Mouse (Mus musculus) lung, postnatal 0 days (tissue): ENCODE measurements at regions not wholly inside any gene's neighbourhood (a gene's known extent, or its start where the extent isn't known, plus 50 kb on each side); places are given as distances from the start of the nearest gene placed in this dataset.

Experiments
- ATAC-seq: fragments of 200-750 bp; cut with Nextera tagmentation; 2 replicates; pipeline ENCODE4 v1.8.0; 2017; ENCODE audit warnings: moderate library complexity
- DNase-seq: peaks from one replicate; pipeline ENCODE4 v3.0.0-alpha.2; 2016; ENCODE audit warnings: low spot score
- H3K27ac ChIP-seq: fragments of 300-500 bp; sonication (generic); 2 replicates; pipeline ENCODE4 v1.5.1; 2014; ENCODE audit warnings: antibody characterized with exemption, mild to moderate bottlenecking, low read length, mixed read lengths
- H3K27me3 ChIP-seq: fragments of 300-500 bp; sonication (generic); replicated peaks from 2 replicates; pipeline ENCODE4 v1.6.1; 2014; ENCODE audit warnings: low read length, mixed read lengths; ENCODE audit not compliant: insufficient read depth
- H3K36me3 ChIP-seq: fragments of 300-500 bp; sonication (generic); 2 replicates; pipeline ENCODE4 v1.6.1; 2014; ENCODE audit warnings: low read length, mixed read lengths; ENCODE audit not compliant: insufficient read depth
- H3K4me1 ChIP-seq: fragments of 300-500 bp; sonication (generic); 2 replicates; pipeline ENCODE4 v1.6.1; 2014; ENCODE audit warnings: antibody characterized with exemption, low read depth, low read length, mixed read lengths; ENCODE audit not compliant: insufficient read depth
- H3K4me2 ChIP-seq: fragments of 300-500 bp; sonication (generic); replicated peaks from 2 replicates; pipeline ENCODE4 v1.6.1; 2014; ENCODE audit warnings: low read depth, mild to moderate bottlenecking, low read length, moderate library complexity, mixed read lengths
- H3K4me3 ChIP-seq: fragments of 300-500 bp; sonication (generic); 2 replicates; pipeline ENCODE4 v1.5.1; 2014; ENCODE audit warnings: low read depth, low read length
- H3K9ac ChIP-seq: fragments of 300-500 bp; sonication (generic); replicated peaks from 2 replicates; pipeline ENCODE4 v1.6.1; 2014; ENCODE audit warnings: low read depth, mild to moderate bottlenecking
- H3K9me3 ChIP-seq: fragments of 300-500 bp; sonication (generic); 2 replicates; pipeline ENCODE4 v1.6.1; 2016; ENCODE audit warnings: low read length, mixed read lengths
- CTCF ChIP-seq: IDR thresholded peaks from 2 replicates; pipeline ENCODE4 v1.5.1; 2016; ENCODE audit warnings: antibody characterized with exemption, mild to moderate bottlenecking
- EP300 ChIP-seq: IDR thresholded peaks from 2 replicates; pipeline ENCODE4 v1.6.1; 2016; ENCODE audit warnings: antibody characterized with exemption, mild to moderate bottlenecking, control low read depth
- WGBS: fragments of 180-500 bp; shearing (Covaris S2); extraction: QIAGEN DNeasy Blood & Tissue Kit; methylation state at CpG from one replicate; pipeline ENCODE4 v1.1.7; 2014; 5-methylcytosine and 5-hydroxymethylcytosine counted together

DNA sequence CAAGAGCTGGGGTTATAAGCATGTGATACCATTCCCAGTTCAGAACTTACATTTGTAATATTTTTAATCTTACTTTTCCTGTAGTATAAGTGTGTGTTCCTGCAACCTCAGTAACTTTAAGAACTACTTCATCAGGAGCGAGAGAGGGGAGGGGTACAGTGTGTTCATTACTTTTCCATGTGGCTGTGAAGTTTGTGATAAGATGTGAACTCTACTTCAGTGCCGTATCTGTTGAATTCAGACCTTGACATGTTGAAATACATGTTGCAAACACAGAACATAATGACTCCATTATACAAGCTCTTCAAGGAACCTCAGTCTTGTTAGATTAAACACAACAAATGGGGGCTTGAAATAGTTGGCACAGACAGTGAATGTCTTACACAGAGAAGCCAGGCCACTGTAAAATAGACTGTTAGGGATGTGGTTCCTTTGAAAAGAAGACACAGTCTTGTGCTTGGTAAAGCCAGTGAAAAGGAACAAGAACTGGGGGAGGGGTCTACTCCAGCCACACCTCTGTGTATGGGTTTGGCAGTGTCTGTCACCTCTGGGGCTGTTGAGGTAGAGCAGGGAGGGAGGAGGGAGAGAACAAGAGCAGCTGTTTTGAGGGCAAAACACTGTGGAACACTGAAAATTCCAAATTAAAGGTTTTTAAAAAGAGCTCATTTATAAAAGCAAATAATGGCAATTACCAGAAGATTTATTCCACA is 73.5 kb upstream of the Tmtc1 start:
- Histone ChIP-seq H3K27ac (no peak overlapping the region), H3K9ac (no peak overlapping the region), H3K4me2 (no peak overlapping the region), H3K36me3 (no peaks in the 10 kb centered on the region), H3K4me3 (no peak overlapping the region), H3K9me3 (no peaks in the 10 kb centered on the region), H3K27me3 (no peaks in the 10 kb centered on the region), H3K4me1 (no peaks in the 10 kb centered on the region)
- ATAC-seq (no peak), DNase-seq (no peak)
- WGBS: 40% methylated on average over 2 of the region's 2 CpGs
- no peak for TF ChIP-seq CTCF
- no peak for TF ChIP-seq EP300

DNA sequence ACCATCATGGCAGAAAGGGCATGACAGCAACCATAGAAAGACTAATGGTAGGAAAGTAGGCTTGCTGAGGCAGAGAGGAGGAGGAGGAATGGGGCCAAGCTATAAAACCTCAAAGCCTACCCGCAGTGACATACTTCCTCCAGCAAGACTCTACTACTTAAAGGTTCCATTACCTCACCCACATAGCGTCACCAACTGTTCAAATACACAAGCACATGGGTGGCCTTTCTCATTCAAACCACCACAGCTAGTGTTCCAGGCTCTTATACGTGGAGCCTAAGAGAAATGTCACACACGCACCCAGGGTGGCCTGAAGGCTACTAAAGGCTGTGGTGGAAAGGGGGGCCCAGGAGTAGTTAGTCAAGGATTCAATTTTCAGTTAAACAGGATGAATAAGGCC is 72.5 kb upstream of the Tmtc1 start:
- no peak overlapping the region for H3K27ac ChIP-seq
- ATAC-seq: no peak
- WGBS: 69% methylated on average over 4 of the region's 4 CpGs

DNA sequence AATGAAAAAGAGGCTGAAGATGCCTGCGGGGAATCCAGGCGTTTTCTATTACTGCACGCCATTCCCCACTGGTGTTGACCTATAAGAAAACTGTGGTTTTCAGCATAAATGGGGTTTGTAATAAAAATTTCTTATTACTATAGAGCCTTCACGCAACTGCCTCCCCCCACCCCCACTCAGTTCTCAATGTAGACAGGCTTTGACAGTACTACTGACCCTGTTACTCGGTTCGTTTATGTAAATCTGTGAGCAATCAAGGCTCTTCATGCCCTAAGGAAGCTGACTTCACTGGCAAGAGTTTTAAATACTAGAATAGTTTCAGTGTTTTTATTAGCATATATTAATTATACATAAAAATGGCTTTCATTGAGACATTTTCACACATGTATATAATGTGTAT is 70.9 kb upstream of the Tmtc1 start:
- ATAC-seq (no peak), DNase-seq (no peak)
- H3K4me3 ChIP-seq: no peak overlapping the region
- no peak overlapping the region for H3K27ac ChIP-seq
- H3K9ac ChIP-seq: no peak overlapping the region
- no peaks in the 10 kb centered on the region for H3K27me3 ChIP-seq
- 87% methylated on average over 6 of the region's 6 CpGs for WGBS
- H3K4me2 ChIP-seq: no peak overlapping the region
- no peaks in the 10 kb centered on the region for H3K36me3 ChIP-seq
- no peaks in the 10 kb centered on the region for H3K9me3 ChIP-seq
- TF ChIP-seq EP300 (no peak), CTCF (no peak)
- H3K4me1 ChIP-seq: no peaks in the 10 kb centered on the region

More for the DNA sequence above, 72.5 kb upstream of the Tmtc1 start:
- Histone ChIP-seq H3K4me3 (no peak overlapping the region), H3K36me3 (no peaks in the 10 kb centered on the region), H3K27me3 (no peaks in the 10 kb centered on the region), H3K4me1 (no peaks in the 10 kb centered on the region), H3K4me2 (no peak overlapping the region), H3K9me3 (no peaks in the 10 kb centered on the region), H3K9ac (no peak overlapping the region)
- no peak for TF ChIP-seq EP300
- TF ChIP-seq CTCF: no peak
- DNase-seq: no peak

DNA sequence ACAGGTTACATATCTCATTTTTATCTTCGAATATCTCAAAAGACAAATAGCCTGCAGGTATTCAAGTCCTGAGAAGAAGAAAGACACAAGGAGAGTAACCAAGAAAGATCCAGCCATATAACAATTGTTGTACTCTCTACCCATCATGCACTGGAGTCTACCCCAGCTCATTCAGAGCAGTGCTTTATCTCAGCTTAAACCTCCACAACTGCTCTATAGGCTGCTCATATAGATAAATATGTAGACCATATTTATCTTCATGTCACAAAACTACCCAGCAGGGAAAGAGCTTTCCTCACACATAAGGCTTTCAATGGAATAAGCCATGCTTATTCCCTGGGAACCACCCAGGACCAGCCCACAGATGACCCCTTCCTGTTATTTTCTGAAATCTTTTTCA is 70.5 kb upstream of the Tmtc1 start:
- ATAC-seq: no peak
- WGBS: 78% methylated on average over 1 of the region's 1 CpGs
- Histone ChIP-seq H3K9ac (no peak overlapping the region), H3K36me3 (no peaks in the 10 kb centered on the region), H3K27me3 (no peaks in the 10 kb centered on the region), H3K4me1 (no peaks in the 10 kb centered on the region), H3K9me3 (no peaks in the 10 kb centered on the region), H3K27ac (no peak overlapping the region), H3K4me3 (no peak overlapping the region), H3K4me2 (no peak overlapping the region)
- DNase-seq: no peak
- TF ChIP-seq EP300 (no peak), CTCF (no peak)

DNA sequence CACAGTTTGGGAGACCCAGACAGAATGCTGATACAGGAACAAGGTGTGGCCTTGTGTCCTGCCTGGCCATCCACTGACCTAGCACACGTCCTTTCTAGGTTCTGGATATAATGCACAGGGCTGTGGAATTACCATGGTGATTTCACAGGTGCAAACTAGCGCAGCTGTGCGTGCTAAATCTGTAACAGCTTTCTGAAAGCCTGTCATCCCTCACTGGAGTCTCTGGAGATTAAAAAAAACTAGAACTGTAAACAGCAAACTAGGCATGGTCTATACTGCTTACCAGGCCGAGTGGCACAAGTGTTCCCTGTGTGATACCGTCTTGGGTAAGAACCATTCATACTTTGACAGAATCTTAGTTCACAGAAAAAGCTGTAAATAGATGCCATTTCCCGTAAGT is 69.9 kb upstream of the Tmtc1 start:
- TF ChIP-seq CTCF: no peak
- TF ChIP-seq EP300: no peak
- Histone ChIP-seq H3K4me2 (no peak overlapping the region), H3K9me3 (no peaks in the 10 kb centered on the region), H3K36me3 (no peaks in the 10 kb centered on the region), H3K4me3 (no peak overlapping the region), H3K4me1 (no peaks in the 10 kb centered on the region), H3K27ac (no peak overlapping the region), H3K27me3 (no peaks in the 10 kb centered on the region), H3K9ac (no peak overlapping the region)
- 78% methylated on average over 6 of the region's 6 CpGs for WGBS
- no peak for ATAC-seq
- DNase-seq: no peak

DNA sequence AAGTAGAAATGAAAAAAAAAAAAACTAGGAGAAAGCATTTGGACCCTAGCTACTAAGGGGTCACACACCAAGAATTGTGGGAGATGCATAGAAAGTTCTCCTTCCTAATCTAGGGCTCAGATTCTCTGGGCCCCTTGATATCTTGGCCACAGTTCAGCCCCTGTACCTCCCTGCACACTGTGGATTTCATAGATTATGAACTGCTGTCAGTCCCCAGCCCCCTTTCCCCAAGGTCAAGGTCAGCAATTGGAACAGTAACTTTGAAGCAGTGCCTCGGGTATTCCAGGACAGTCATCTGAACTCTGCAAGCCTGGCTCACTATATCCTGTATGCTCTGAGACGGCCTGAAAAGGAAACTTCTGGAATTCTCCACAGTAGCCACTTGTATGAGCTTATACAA is 68.9 kb upstream of the Tmtc1 start:
- WGBS: 22% methylated on average over 2 of the region's 2 CpGs
- DNase-seq: no peak
- Histone ChIP-seq H3K4me2 (no peak overlapping the region), H3K4me3 (no peak overlapping the region), H3K9me3 (no peaks in the 10 kb centered on the region), H3K27ac (no peak overlapping the region), H3K36me3 (no peaks in the 10 kb centered on the region), H3K27me3 (no peaks in the 10 kb centered on the region), H3K9ac (no peak overlapping the region), H3K4me1 (no peaks in the 10 kb centered on the region)
- TF ChIP-seq CTCF: no peak
- TF ChIP-seq EP300: no peak
- ATAC-seq: no peak

DNA sequence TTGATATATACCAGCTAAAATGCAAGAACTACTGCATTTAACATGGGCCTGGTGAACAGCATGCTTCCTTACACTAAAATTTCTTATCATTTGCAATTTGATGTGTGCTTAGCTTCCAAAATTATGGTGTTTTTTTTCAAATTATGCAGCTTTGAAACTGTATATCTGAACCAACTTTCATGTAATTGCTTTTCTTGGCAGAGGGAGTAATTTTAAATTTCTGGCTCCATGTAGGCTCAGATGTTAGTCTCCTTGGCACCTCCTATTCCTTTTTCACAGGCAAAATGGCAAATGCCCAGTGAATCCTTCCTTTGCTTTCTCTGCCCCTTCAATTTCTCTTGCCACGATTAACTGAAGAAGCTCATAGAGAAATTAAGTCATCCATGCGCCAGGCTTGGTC is 61.1 kb upstream of the Tmtc1 start:
- no peak overlapping the region for H3K27ac ChIP-seq
- H3K9me3 ChIP-seq: no peaks in the 10 kb centered on the region
- no peak overlapping the region for H3K9ac ChIP-seq
- H3K4me3 ChIP-seq: no peak overlapping the region
- ATAC-seq: no peak
- H3K4me2 ChIP-seq: no peak overlapping the region
- H3K27me3 ChIP-seq: no peaks in the 10 kb centered on the region
- WGBS: 89% methylated on average over 2 of the region's 2 CpGs
- no peaks in the 10 kb centered on the region for H3K36me3 ChIP-seq
- no peaks in the 10 kb centered on the region for H3K4me1 ChIP-seq
- TF ChIP-seq EP300 (no peak), CTCF (no peak)
- DNase-seq: no peak
